Mouse (Mus musculus): ENCODE measurements around the gene Gsg1. TPM values are rescaled to one million over a fixed set of nuclear protein-coding genes. Genes with fewer than 3 reads are reported as not detected.
A peak's percentile ranks its signal among the peaks of the same experiment; 100 is the strongest.

The Gsg1 gene
- polyA plus RNA-seq (2015; fragmentation: Nextera tagmentation; extraction: Ambion mirVana): 0.64 and 0.66 TPM in 2 replicates

GRCm38 (mm10) chr6:135254153-135254552 is at the start of gene Gsg1:
TSS of gene Gsg1 (minus strand) at chr6:135254351.
- no peak for DNase-seq (ENCODE audit: low spot score)

GRCm38 (mm10) chr6:135302421-135303125 is 48.4 kb upstream of the Gsg1 start:
- DNase-seq (ENCODE audit: low spot score): no peak

GRCm38 (mm10) chr6:135300469-135300868 is 46.3 kb upstream of the Gsg1 start:
- no peak for DNase-seq (ENCODE audit: low spot score)

GRCm38 (mm10) chr6:135299024-135299550 is 44.9 kb upstream of the Gsg1 start:
- DNase-seq (ENCODE audit: low spot score): no peak

- no peak for DNase-seq (ENCODE audit: low spot score)
These were observed 43.4 kb upstream of the Gsg1 start for GRCm38 (mm10) chr6:135297570-135297969.

GRCm38 (mm10) chr6:135296267-135296666 is 42.1 kb upstream of the Gsg1 start:
- no peak for DNase-seq (ENCODE audit: low spot score)

GRCm38 (mm10) chr6:135295082-135295861 is 41.1 kb upstream of the Gsg1 start:
- no peak for DNase-seq (ENCODE audit: low spot score)

GRCm38 (mm10) chr6:135294150-135294549 is 40.0 kb upstream of the Gsg1 start:
- DNase-seq (ENCODE audit: low spot score): no peak

GRCm38 (mm10) chr6:135292391-135292790 is 38.2 kb upstream of the Gsg1 start:
- no peak for DNase-seq (ENCODE audit: low spot score)

GRCm38 (mm10) chr6:135279856-135280255 is 25.7 kb upstream of the Gsg1 start:
- DNase-seq (ENCODE audit: low spot score): peak; percentile 24

GRCm38 (mm10) chr6:135279286-135279685 is 25.1 kb upstream of the Gsg1 start:
- no peak for DNase-seq (ENCODE audit: low spot score)

GRCm38 (mm10) chr6:135278302-135278701 is 24.2 kb upstream of the Gsg1 start:
- no peak for DNase-seq (ENCODE audit: low spot score)

GRCm38 (mm10) chr6:135276474-135277295 is 22.5 kb upstream of the Gsg1 start:
- DNase-seq (ENCODE audit: low spot score): no peak

GRCm38 (mm10) chr6:135275231-135275630 is 21.1 kb upstream of the Gsg1 start:
- DNase-seq (ENCODE audit: low spot score): no peak

- DNase-seq (ENCODE audit: low spot score): peak; percentile 59
These were observed 18.9 kb upstream of the Gsg1 start for GRCm38 (mm10) chr6:135273066-135273465.

- no peak for DNase-seq (ENCODE audit: low spot score)
These were observed 17.6 kb upstream of the Gsg1 start for GRCm38 (mm10) chr6:135271761-135272160.

GRCm38 (mm10) chr6:135269626-135270025 is 15.5 kb upstream of the Gsg1 start:
- no peak for DNase-seq (ENCODE audit: low spot score)

GRCm38 (mm10) chr6:135268392-135268791 is 14.2 kb upstream of the Gsg1 start:
- DNase-seq (ENCODE audit: low spot score): no peak

- DNase-seq (ENCODE audit: low spot score): peak; percentile 64
These were observed 13.1 kb upstream of the Gsg1 start for GRCm38 (mm10) chr6:135267221-135267620.

GRCm38 (mm10) chr6:135266056-135266455 is 11.9 kb upstream of the Gsg1 start:
- no peak for DNase-seq (ENCODE audit: low spot score)

GRCm38 (mm10) chr6:135264136-135264535 is 10.0 kb upstream of the Gsg1 start:
- DNase-seq (ENCODE audit: low spot score): no peak

Data from thymus, postnatal 0 days (tissue).